Mouse (Mus musculus): ENCODE measurements around the gene Maged2.

DNA sequence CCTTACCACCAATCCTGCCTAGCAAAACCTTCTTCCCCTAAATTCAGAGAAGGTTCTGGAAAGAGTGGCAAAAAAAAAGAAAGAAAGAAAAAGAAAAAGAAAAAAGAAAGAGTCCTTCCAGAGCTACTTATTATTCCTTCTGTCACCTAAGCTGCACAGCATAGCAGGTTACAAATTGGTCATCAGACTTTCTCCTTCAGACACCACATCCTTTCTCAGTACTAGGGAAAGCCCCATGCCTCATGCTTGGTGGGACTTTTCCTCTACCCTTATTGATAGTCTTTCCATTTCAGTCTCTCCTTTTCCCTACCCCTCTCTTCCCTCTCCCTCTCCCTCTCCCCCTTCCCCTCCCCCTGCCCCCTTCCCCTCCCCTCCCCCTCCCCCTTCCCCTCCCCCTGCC, 3.1 kb upstream of the Maged2 start:
- TF ChIP-seq EP300 (IDR thresholded peaks at IDR 0.05; ENCODE audit: low read length) (peak; percentile 57), POLR2AphosphoS2 (IDR thresholded peaks at IDR 0.05; ENCODE audit: low read depth, low read length) (no peak), SMC3 (IDR thresholded peaks at IDR 0.05; ENCODE audit: low read depth, low read length) (no peak), ZNF384 (IDR thresholded peaks at IDR 0.05; ENCODE audit: low read depth, low read length) (no peak), CTCF (conservative IDR thresholded peaks at IDR 0.05 in 1 of 2, IDR thresholded peaks at IDR 0.05 in 1 of 2; ENCODE audit: low read depth in 2 of 2, low read length in 2 of 2) (no peak), KAT2A (IDR thresholded peaks at IDR 0.05; ENCODE audit: insufficient replicate concordance, low read length) (no peak), POLR2A (IDR thresholded peaks at IDR 0.05; ENCODE audit: low read depth, low read length) (no peak), NRF1 (IDR thresholded peaks at IDR 0.05; ENCODE audit: low read depth, low read length) (no peak)

Measured in CH12.LX (cell line).